Mouse (Mus musculus) megakaryocyte, adult 5-6 weeks (primary cell): ENCODE results near the gene Fem1a. TPM values are rescaled to one million over a fixed set of nuclear protein-coding genes. Genes with fewer than 3 reads are reported as not detected.

Source experiments
- ATAC-seq: 2 replicates; pipeline ENCODE4 v1.8.0; 2016; ENCODE audit warnings: mild to moderate bottlenecking, inconsistent platforms; ENCODE audit not compliant: poor library complexity, severe bottlenecking
- total RNA-seq, 2 experiments: library from RNA; stranded (forward) in 1 of 2; stranded (reverse) in 1 of 2; fragments of 153-499, 151-499 nt in 1 of 2; fragments of 221-1000, 200-1000 nt in 1 of 2; gene quantifications; 2 replicates each; pipeline versions ENCODE4 v1.2.3 to v1.2.4; 2015 to 2017

Fem1a gene
- total RNA-seq, 2 experiments from 2014 or later: 11.8 to 16.9 TPM

DNA sequence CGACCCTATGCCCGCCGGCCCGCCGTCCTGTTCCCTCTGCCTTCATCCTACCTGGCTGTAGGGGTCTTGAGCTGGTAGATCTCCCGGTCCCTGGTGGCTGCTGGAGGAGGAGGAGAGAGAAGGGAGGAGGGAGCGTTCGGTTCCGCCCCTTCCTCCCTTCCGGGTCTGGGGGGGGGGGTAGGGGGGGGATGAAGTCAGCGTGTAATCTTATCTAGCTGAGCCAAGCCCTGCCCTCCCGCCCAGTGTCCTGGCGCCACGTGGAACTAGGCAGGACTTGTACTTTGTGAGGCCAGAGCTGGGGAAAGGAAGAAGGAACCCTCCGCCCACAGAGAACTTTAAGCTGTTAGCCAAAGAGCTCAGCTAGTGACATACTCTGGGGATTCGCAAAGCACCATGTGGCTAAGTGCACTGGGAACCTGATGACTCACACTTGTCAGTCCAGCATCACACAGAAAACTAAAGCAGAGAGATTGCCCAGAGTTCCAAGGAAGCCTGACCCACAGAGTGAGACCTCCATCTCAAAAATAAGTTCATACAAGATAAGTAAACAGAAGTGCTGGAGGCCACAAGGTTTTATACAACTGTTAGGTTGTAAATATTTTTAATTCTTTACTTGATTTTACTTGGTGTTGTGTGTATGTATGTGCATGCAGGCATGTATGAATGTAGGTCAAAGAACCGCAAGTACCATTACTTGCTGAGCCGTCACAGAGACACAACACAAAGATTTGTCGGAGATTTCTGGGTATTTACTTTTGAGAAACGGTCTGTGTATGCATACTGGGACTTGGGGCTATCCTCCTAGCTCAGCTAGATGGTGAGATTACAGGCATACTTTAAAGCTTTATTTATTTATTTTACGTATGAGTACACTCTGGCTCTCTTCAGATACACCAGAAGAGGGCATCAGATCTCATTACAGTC lies 20.3 kb downstream of the Fem1a start, which contains the start of gene Ticam1:
Gene Ticam1 (minus strand): TSS at position 144 of the 924 bp plus-strand sequence.
- ATAC-seq: peak; percentile 80

DNA sequence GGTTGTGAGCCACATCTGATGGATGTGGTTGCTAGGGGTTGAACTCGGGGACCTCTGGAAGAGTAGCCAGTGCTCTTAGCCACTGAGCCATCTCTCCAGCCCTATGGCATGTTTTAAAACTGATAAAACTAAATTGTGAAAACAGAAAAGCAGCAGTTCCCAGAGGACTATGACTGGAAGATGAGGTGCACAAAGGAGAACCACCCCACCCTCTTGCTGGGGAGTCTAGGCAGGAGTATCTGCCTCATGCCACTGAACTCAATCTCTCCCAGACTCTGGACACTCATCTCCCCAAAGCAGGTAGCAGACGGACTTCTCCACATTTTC lies 20.9 kb downstream of the Fem1a start:
- ATAC-seq: no peak

DNA sequence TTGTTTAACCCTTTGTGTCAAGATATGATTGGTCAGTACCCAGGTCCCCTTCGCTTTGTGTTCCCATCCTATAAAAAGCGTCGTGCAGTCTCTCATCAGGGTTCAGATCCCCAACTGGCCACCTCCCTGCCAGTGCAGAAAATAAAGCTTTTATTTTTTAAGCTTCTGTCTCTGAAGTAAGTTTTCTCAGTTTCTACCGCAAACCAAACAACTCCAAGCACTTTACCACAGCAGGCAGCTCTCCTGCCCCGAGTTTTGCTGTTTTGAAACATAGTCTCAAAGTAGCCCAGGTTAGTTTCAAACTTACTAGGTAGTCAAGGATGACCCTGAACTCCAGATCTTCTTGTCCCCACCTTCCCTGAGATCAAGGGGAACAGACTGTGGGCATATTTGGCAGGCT lies 21.7 kb downstream of the Fem1a start:
- ATAC-seq: no peak

DNA sequence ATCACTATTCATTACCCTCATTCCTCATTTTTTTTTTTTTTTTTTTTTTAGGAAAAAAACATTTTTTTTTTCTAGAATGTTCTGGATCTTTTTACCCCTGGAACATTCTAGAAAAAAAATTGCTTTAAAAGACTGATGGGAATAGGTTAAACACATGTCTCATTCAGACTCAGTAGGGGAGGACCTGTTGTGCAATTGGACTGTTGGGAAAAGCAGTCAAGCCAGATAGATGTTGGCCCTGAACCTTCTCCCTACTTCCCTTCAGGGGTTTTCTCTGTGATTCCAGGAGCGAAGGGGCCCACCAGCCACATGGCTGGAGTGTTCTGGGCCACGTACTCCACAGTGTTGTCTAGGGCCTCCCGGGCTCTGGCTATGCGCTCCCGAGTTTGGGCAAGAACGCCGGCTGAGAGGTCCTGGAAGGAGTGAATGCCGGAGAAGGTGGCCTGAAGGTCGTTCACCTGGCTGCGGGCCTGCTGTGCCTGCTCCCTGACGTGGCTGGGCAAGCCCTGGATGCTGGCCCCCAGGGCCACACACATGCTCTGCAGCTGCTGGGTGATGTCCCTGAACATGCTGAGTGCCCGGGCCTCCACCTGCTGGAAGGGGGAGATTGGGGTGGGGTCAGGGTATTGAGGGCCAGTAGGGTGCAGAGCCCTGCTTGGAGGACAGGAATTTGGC lies 23.0 kb downstream of the Fem1a start:
- ATAC-seq: no peak

DNA sequence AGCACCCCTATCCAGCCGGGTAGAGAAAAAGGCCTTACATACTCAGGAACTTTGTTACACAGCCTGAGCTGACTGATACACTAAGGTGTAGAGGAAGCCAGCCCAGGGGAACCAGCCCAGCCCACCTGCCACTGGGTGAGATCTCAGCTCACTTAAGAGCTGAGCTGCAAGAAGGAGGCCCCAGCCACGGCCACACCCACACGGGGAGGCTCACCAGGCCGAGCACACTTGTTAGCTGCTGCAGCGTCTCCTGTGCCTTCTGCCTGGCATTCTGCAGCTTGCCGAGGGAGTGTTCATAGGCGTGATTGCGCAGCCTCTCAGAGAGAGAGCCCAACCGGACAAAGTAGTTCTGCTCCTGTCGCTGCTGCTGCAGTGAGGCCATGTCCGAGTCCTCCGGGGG lies 24.6 kb downstream of the Fem1a start:
- ATAC-seq: peak; percentile 53

DNA sequence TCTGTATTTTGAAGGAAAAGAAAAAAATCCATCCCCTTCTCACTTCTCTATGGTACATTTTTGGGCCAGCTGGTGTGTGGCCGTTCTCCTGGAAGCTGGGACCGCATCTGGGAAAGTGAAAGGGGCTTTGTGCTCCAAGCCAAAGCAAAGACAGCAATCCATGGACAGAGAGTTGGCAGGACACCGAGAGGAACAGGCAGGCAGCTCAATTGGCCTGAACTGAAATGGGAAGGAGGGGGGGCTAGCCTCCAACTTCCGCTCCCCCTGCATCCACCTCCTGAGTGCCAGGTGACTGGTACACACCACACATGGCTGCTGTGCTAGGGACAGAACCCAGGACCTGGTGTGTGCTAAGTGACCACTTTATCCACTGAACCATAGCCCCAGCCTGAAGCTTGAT lies 26.2 kb downstream of the Fem1a start:
- no peak for ATAC-seq

DNA sequence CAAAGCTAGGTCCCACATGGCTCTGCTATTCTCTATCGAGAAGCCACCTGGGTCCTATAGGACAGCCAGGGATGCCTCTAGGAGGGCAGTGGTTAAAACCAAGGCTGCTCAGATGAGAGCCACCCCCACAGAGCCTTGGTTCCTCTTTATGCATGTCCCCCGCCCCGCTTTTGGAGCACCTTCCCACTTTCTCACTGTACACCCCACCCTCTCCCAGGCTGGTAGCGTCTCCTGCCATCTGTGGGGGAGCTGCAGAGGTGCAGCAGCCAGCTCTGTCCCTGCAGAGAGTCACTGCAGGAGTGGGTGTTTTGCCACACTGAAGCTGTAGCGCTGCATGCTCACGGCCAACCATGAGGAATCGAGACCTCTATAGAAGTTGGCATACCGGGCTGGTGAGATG lies 26.7 kb downstream of the Fem1a start:
- peak; percentile 61 for ATAC-seq

DNA sequence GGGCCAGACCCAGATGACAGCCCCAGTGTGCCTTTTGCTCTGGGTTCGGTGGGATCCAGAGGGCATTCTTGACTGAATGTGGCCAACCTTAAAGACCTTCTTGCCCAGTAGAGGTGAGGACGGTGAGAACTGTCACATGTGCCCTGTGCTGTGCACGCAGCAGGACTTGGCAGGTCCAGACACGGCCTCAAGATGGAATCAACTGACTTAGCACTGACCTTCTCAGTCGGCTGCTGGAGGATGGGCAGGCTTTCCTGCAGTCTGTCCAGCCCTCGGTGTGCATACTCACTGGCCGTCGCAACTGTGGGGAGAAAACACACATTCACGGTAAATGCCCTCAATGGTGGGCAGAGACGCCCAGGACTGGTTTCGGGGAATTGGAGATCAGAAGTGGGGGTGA lies 29.4 kb downstream of the Fem1a start:
- no peak for ATAC-seq

DNA sequence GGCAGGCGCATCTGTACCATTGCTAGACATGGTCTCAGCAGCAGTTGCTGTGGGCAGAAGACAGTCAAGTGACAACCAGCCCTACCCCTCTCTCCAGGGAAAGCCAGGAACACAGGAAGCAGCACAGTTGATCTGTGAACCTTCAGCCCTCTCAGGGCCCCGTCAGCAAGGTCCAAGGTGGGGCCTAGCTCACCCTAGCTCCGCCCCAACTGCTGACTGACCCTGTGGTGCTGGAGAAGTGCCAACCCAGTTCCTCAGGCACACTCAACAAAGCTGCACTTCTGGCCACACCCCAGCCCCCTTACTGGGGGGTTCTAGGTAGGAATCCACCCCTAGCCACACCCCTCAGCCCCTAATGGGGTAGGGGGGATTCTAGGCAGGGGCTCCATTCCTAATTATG lies 31.2 kb downstream of the Fem1a start:
- ATAC-seq: no peak

DNA sequence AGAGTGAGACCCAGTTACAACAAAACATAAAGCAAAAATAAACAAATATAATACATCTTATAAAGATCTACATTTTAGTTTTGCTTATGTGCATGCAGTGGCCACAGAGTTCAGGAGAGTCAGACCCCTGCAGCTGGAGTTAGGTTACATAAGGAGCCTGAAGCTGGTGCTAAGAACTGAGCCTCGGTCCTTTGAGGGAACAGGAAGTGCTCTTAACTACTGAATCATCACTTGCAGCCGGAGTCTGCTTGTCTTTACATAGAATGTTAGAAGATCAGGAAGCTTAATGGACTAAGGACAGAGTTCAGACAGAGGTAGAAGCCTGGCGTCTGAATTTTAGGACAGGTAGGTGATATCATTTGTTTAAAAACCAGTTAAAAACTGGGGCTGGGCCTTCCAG lies 32.3 kb downstream of the Fem1a start:
- no peak for ATAC-seq

DNA sequence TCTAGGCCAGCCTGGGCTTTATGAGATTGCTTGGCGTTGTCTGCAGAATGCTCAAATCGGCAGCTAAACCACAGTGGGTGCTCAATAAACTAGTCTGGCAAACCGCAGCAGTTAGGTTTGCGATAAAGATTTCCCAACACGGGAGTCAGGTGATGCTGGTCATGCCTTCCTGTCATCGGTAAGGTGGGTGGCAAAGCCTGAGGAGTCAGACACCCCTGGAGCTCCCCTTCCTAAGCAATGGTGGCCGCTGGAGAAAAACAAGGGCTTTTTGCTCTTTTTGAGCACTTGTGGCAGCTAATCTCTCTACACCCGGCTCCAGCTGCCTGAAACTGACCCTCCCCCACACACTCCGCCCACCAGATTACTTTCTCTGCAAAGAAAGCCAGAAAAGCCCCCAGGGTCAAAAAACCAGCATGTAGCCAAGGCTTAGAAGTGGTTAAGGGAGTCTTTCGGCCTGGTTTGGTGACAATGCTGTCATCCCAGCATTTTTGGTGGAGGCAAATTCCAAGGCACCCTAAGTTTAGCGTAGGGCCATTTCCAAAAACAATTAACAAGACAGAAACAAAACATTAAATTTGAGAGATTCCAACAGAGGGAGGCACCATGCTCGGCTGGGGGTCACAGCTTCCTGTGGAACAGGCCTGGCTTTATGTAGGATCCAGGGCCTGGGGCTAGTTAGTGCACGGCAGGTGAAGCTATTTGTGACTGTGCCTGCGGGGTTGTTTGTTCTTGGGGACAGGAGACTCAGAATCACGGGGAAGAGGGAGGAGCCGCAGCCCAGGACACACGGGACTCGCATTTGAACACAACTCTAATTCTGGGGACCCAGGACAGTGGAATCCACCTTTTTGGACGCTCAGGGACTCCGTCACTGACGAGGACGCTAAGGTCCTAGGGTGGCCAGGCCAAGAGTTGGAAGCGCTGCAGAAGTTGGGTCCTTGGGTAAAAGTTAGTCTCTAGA lies 33.0 kb downstream of the Fem1a start:
- ATAC-seq: peak; percentile 31

DNA sequence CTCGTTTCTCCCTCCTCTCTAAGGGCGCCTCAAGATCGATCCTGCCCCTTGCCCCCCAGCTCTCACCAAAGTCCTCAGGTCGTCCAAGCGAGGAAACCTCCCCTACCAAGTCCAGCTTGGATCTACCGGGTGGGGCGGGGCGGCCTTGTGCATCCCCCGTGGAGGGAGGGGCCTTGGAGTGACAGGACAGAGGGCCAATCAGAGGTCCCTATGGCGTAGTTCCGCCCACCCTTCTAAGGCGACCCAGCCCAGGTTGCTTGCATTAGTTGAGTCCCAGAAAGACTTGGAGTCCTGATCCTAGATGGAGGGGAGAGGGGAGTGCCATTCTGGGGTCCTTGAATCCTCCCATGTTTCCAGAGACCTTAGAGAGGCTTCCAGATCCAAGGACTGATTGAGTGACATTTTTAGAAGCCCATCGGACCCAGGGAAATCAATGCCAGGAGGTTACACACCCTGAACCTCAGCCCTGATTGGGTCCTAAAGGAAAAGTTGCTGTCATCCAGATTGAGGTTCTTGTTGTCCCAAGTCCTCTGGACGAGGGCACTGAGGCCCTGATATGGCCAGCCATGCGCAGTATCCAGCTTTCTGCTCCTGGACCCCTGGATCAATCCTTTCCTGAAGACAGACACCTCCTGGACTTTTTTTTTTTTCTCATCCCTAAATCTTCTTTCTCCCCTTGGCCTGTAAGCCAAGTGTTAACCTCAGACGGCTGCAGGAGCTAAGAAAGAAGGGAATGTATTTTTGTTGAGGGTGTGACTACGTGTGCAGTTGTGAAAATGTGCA lies 34.0 kb downstream of the Fem1a start:
- ATAC-seq: peak; percentile 76

DNA sequence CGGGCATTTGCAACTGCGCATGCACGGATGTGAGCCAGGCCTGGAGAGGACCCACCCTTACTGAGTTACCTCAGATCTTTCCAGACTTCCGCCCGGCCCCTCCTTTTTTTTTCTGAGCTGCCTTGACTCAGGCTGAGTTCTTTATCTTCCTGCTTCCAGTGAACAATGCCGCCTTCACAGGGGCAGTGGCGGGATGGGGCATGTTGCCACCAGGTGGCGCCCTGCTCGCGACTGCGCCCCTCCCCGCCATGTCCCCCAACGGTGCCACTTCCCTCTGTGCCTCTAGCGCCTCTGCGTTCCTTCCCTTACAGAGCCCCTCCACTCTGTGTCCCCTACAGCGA lies 34.5 kb downstream of the Fem1a start:
- peak; percentile 80 for ATAC-seq

DNA sequence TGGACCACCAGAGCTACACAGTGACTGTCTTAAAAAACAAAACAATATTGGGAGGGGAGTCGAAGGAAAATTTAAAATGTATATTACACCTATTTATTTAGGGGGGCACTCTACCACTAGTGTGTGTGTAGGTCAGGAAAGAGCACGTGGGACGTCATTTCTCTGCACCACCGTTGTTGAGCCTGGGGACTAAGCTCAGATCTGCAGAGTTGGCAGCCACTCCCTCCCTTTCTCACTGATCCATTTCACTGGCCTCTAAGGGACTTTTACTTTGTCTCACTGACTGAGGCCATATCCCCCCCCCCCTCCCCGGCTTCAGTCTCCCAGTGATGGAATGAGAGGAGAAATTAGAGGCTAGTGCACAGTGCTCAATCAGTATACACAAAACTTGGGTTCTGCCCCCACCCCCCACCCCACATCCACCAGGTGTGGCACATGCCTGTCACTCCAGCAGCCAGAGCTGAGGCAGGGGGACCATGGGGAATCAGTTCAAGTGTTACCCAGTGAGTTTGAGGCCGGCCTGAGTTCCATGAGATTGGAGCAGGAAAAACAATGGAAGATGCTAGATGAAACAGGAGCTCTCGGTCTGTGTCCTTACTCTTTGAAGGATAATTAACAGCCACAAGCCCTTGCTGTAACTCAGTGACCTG lies 35.3 kb downstream of the Fem1a start:
- ATAC-seq: no peak

DNA sequence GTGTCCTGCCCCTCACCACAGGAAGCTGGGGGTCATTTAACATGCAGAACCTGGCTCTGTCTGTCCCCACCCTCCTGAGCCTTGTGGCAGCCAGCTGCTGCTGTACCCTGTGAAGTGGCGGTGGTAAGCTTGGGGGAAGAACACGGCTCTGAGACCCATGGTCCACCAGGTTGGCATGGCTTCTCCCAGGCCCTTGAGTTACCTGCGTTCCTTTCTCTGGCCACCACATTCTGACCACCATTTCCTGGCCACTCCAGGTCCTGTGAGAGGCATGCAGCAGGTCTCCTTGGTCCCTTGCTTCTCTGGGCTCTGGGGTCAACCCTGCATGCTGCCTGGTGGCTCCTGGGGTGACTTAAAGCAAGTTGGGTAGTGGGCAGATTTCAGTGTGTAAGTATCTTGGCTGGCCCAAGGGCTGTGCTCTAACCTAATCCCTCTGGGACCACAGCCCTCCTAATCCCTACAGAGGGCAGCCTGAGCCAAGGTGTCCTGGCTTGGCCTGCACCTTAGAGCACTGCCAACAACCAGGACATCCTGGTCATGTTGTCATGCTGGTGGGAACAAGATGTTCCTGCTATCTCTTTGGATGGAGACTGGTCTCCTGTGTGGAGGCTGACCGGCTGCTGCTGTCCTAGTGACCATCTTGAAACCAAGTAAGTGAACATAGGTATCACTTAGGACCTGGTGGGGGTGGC lies 36.1 kb downstream of the Fem1a start, which contains the start of gene Plin3:
Gene Plin3 (minus strand): TSS at position 343 of the 692 bp plus-strand sequence.
- no peak for ATAC-seq

DNA sequence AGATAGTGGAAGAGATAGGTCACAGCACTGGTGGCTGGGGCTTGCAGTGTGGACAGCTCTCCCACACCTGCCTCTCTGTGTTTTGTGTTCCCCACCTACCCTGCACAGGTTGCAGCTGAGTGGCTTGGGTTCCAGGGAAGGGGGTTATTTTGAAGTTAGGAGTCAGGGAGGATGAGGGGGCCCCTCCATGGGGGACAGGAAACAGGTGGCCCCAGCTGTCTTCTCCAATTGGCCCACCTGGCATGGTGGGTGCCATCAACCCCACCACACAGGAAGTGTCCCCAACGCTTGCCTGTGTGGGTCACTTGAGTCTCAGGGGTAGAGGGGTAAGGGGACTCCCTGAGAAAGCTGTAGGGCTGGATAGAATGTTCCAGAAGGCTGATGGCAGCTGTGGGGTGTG lies 36.7 kb downstream of the Fem1a start:
- no peak for ATAC-seq

DNA sequence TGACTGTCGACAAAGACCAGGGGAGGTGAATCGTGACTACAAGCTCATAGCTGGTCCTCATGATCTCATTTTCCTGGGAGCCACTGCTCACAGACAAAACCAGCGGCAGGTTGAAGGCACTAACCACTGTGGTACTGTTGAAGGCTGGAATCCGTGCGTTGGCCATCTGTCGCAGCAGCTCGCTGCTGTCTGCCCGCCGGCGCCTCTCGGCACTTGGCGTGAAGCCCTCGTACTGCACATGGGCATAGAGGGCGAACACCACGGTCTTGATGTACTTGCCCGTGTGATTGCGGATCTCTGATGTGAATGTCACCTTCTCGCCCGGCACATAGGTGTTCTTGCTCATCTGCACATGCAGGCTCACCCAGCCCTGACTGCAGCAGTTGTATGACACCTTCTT lies 37.6 kb downstream of the Fem1a start:
- ATAC-seq: no peak

DNA sequence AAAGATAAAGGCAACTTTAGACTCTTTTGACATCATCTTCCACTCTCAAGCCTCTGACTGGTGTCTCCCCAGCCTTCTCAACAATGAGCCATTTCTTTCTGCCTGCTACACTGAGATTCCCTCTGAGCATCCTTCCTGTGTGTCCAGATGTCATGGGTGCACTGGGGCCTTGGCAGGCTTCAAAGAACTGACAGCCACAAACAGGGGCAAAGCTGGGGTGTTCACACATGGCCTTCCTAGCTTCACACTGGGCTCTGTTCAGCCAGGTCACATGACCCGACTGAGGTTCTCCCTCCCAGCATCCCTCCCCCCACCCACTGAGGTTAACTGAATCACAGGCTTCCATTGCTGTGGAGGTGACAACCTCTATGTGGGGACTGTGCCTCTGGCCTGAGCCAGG lies 39.6 kb downstream of the Fem1a start:
- ATAC-seq: no peak

DNA sequence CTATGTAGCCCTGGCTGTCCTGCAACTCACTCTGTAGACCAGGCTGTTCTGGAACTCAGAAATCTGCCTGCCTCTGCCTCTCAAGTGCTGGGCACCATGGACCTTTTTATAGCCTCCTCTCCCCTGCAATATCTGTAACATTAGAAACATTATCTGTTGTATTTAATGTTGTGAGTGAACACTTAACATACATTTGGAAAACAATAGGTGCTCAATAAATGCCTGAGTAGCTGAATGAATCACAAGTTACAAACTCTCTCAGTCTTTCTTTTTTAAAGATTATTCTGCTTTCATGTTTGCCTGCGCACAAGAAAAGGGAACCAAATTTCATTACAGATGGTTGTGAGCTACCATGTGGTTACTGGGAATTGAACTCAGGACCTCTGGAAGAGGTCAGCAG lies 41.6 kb downstream of the Fem1a start:
- no peak for ATAC-seq
